Mouse (Mus musculus) embryonic facial prominence, embryonic 10.5 days (tissue): ENCODE measurements around the gene Macrod2. TPM values are rescaled to one million over a fixed set of nuclear protein-coding genes. Genes with fewer than 3 reads are reported as not detected.
A peak's percentile ranks its signal among the peaks of the same experiment; 100 is the strongest.

Experiments
- DNase-seq: peaks from one replicate; pipeline ENCODE4 v3.0.0-alpha.2; 2017; ENCODE audit warnings: low spot score
- H3K27ac ChIP-seq: fragments of 300-500 bp; sonication (generic); replicated peaks from 2 replicates; pipeline ENCODE4 v1.5.1; 2016; ENCODE audit warnings: mild to moderate bottlenecking
- H3K27me3 ChIP-seq: fragments of 300-500 bp; sonication (generic); replicated peaks from 2 replicates; pipeline ENCODE4 v1.6.1; 2016; ENCODE audit warnings: low read depth, mild to moderate bottlenecking; ENCODE audit not compliant: poor library complexity, severe bottlenecking
- H3K36me3 ChIP-seq: fragments of 300-500 bp; sonication (generic); replicated peaks from 2 replicates; pipeline ENCODE4 v1.6.1; 2016; ENCODE audit warnings: mild to moderate bottlenecking, moderate library complexity
- H3K4me1 ChIP-seq: fragments of 300-500 bp; sonication (generic); 2 replicates; pipeline ENCODE4 v1.6.1; 2016
- H3K4me3 ChIP-seq: fragments of 300-500 bp; sonication (generic); 2 replicates; pipeline ENCODE4 v1.5.1; 2016; ENCODE audit warnings: mild to moderate bottlenecking, moderate library complexity
- H3K9me3 ChIP-seq: fragments of 300-500 bp; sonication (generic); 2 replicates; pipeline ENCODE4 v1.6.1; 2016; ENCODE audit warnings: mild to moderate bottlenecking
- WGBS: fragments of 180-500 bp; shearing (Covaris S2); methylation state at CpG from one replicate; pipeline ENCODE4 v1.1.7; 2016; 5-methylcytosine and 5-hydroxymethylcytosine counted together
- polyA plus RNA-seq: library from polyadenylated mRNA; unstranded; fragments of >200 nt; fragmentation: Nextera tagmentation; extraction: Ambion mirVana; gene quantifications from 2 replicates; pipeline ENCODE4 v1.2.1, GENCODE M21; 2016

Macrod2 gene
- polyA plus RNA-seq, 1 experiment from 2014 or later, result 25.8 TPM

- no peaks in the 10 kb centered on the region for H3K27me3 ChIP-seq
- no peak for DNase-seq
- H3K36me3 ChIP-seq, result no peaks in the 10 kb centered on the region
- H3K27ac ChIP-seq, result no peak overlapping the region
- no peaks in the 10 kb centered on the region for H3K9me3 ChIP-seq
- H3K4me1 ChIP-seq, result no peaks in the 10 kb centered on the region
- no peak overlapping the region for H3K4me3 ChIP-seq
- 21% methylated on average over 3 of the region's 3 CpGs for WGBS
These were observed 1978.9 kb downstream of the Macrod2 start for GRCm38 (mm10) chr2:142373978-142374377.

- no peak overlapping the region for H3K27ac ChIP-seq
- 84% methylated on average over 2 of the region's 2 CpGs for WGBS
- H3K36me3 ChIP-seq, result no peaks in the 10 kb centered on the region
- H3K9me3 ChIP-seq, result no peaks in the 10 kb centered on the region
- no peak for DNase-seq
- no peaks in the 10 kb centered on the region for H3K27me3 ChIP-seq
- H3K4me1 ChIP-seq, result no peaks in the 10 kb centered on the region
- H3K4me3 ChIP-seq, result no peak overlapping the region
These were observed 1985.5 kb downstream of the Macrod2 start for GRCm38 (mm10) chr2:142380563-142380962.

GRCm38 (mm10) chr2:142381081-142381579, 1986.0 kb downstream of the Macrod2 start:
- Histone ChIP-seq H3K36me3 (no peaks in the 10 kb centered on the region), H3K4me1 (no peaks in the 10 kb centered on the region), H3K27me3 (no peaks in the 10 kb centered on the region), H3K27ac (no peak overlapping the region), H3K9me3 (no peaks in the 10 kb centered on the region), H3K4me3 (no peak overlapping the region)
- WGBS, result 93% methylated on average over 2 of the region's 2 CpGs
- DNase-seq, result no peak

GRCm38 (mm10) chr2:142393546-142393945, 1998.4 kb downstream of the Macrod2 start:
- DNase-seq, result no peak
- H3K4me3 ChIP-seq, result no peak overlapping the region
- H3K27ac ChIP-seq, result no peak overlapping the region
- no peaks in the 10 kb centered on the region for H3K36me3 ChIP-seq
- no peaks in the 10 kb centered on the region for H3K9me3 ChIP-seq
- H3K27me3 ChIP-seq, result no peaks in the 10 kb centered on the region
- H3K4me1 ChIP-seq, result peaks cover 3% of the 10 kb centered on the region; the same call in 1 of the 2 replicates

GRCm38 (mm10) chr2:142399490-142399889, 2004.4 kb downstream of the Macrod2 start:
- no peaks in the 10 kb centered on the region for H3K9me3 ChIP-seq
- H3K36me3 ChIP-seq, result no peaks in the 10 kb centered on the region
- whole genome bisulfite sequencing, result 64% methylated on average over 1 of the region's 1 CpGs
- H3K4me3 ChIP-seq, result no peak overlapping the region
- H3K27ac ChIP-seq, result no peak overlapping the region
- H3K4me1 ChIP-seq, result peaks cover 9% of the 10 kb centered on the region
- no peak for DNase-seq
- H3K27me3 ChIP-seq, result 0 out of 2 replicates have a peak, but pooled peaks cover 2% of the 10 kb centered on the region

- no peak for DNase-seq
- WGBS, result 91% methylated on average over 4 of the region's 4 CpGs
- Histone ChIP-seq H3K27ac (no peak overlapping the region), H3K27me3 (0 out of 2 replicates have a peak, but pooled peaks cover 9% of the 10 kb centered on the region), H3K4me1 (peaks cover 12% of the 10 kb centered on the region), H3K9me3 (no peaks in the 10 kb centered on the region), H3K4me3 (no peak overlapping the region), H3K36me3 (no peaks in the 10 kb centered on the region)
These were observed 2005.7 kb downstream of the Macrod2 start for GRCm38 (mm10) chr2:142400781-142401180.

GRCm38 (mm10) chr2:142401359-142401758, 2006.2 kb downstream of the Macrod2 start:
- no peak overlapping the region for H3K27ac ChIP-seq
- no peak for DNase-seq
- H3K27me3 ChIP-seq, result 0 out of 2 replicates have a peak, but pooled peaks cover 10% of the 10 kb centered on the region
- peaks cover 12% of the 10 kb centered on the region for H3K4me1 ChIP-seq
- H3K4me3 ChIP-seq, result no peak overlapping the region
- no peaks in the 10 kb centered on the region for H3K36me3 ChIP-seq
- 92% methylated on average over 3 of the region's 3 CpGs for WGBS
- no peaks in the 10 kb centered on the region for H3K9me3 ChIP-seq

GRCm38 (mm10) chr2:142403394-142403793, 2008.3 kb downstream of the Macrod2 start:
- DNase-seq, result no peak
- H3K36me3 ChIP-seq, result no peaks in the 10 kb centered on the region
- no peak overlapping the region for H3K4me3 ChIP-seq
- no peaks in the 10 kb centered on the region for H3K9me3 ChIP-seq
- H3K27me3 ChIP-seq, result 0 out of 2 replicates have a peak, but pooled peaks cover 10% of the 10 kb centered on the region
- peaks cover 12% of the 10 kb centered on the region for H3K4me1 ChIP-seq
- no peak overlapping the region for H3K27ac ChIP-seq

GRCm38 (mm10) chr2:142404321-142404720, 2009.2 kb downstream of the Macrod2 start:
- no peaks in the 10 kb centered on the region for H3K9me3 ChIP-seq
- 0 out of 2 replicates have a peak, but pooled peaks cover 10% of the 10 kb centered on the region for H3K27me3 ChIP-seq
- no peaks in the 10 kb centered on the region for H3K36me3 ChIP-seq
- H3K27ac ChIP-seq, result no peak overlapping the region
- peaks cover 12% of the 10 kb centered on the region for H3K4me1 ChIP-seq
- DNase-seq, result peak; percentile 60
- no peak overlapping the region for H3K4me3 ChIP-seq
- 28% methylated on average over 6 of the region's 6 CpGs for WGBS

- DNase-seq, result no peak
- Histone ChIP-seq H3K4me1 (peaks cover 12% of the 10 kb centered on the region), H3K27me3 (0 out of 2 replicates have a peak, but pooled peaks cover 8% of the 10 kb centered on the region), H3K27ac (no peak overlapping the region), H3K36me3 (no peaks in the 10 kb centered on the region), H3K9me3 (no peaks in the 10 kb centered on the region), H3K4me3 (no peak overlapping the region)
These were observed 2012.2 kb downstream of the Macrod2 start for GRCm38 (mm10) chr2:142407341-142407740.

- Histone ChIP-seq H3K9me3 (no peaks in the 10 kb centered on the region), H3K4me3 (no peak overlapping the region), H3K27me3 (0 out of 2 replicates have a peak, but pooled peaks cover 8% of the 10 kb centered on the region), H3K36me3 (no peaks in the 10 kb centered on the region), H3K4me1 (no peaks in the 10 kb centered on the region), H3K27ac (no peak overlapping the region)
- no peak for DNase-seq
These were observed 2015.0 kb downstream of the Macrod2 start for GRCm38 (mm10) chr2:142410124-142410523.

- peaks cover 7% of the 10 kb centered on the region for H3K4me1 ChIP-seq
- H3K27me3 ChIP-seq, result peaks cover 15% of the 10 kb centered on the region
- H3K9me3 ChIP-seq, result no peaks in the 10 kb centered on the region
- no peak overlapping the region for H3K4me3 ChIP-seq
- WGBS, result 71% methylated on average over 7 of the region's 7 CpGs
- DNase-seq, result peak; percentile 19
- no peak overlapping the region for H3K27ac ChIP-seq
- no peaks in the 10 kb centered on the region for H3K36me3 ChIP-seq
These were observed 2038.0 kb downstream of the Macrod2 start for GRCm38 (mm10) chr2:142433126-142433525.

- peaks cover 9% of the 10 kb centered on the region for H3K4me1 ChIP-seq
- no peak for DNase-seq
- no peak overlapping the region for H3K4me3 ChIP-seq
- WGBS, result 92% methylated on average over 4 of the region's 4 CpGs
- peaks cover 22% of the 10 kb centered on the region for H3K27me3 ChIP-seq
- no peaks in the 10 kb centered on the region for H3K9me3 ChIP-seq
- no peaks in the 10 kb centered on the region for H3K36me3 ChIP-seq
- H3K27ac ChIP-seq, result no peak overlapping the region
These were observed 2039.6 kb downstream of the Macrod2 start for GRCm38 (mm10) chr2:142434731-142435130.
